21 mouse cellular contexts compared by ENCODE assay signal in the genomic region with DNA sequence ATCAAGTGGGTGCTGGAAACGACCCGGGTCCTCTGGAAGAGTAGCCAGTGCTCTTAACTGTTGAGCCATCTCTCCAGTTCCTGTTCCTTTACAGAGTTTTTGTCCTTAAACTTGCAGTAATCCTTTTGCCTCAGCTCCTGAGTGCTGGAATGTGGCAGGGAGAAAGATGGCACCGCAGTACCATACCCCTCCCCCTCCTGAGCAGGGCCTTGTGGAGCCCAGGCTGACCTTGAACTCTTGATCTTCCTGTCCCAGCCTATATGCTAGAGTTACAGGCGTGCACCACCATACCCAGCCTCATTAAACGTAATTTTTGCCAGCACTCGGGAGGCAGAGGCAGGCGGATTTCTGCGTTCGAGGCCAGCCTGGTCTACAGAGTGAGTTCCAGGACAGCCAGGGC. TPM values are rescaled to one million over a fixed set of nuclear protein-coding genes. Genes with fewer than 3 reads are reported as not detected.
DNase-seq lines count a peak whose midpoint lies in the region; ATAC-seq and TF ChIP-seq lines count a peak whose summit lies in the region.
"Had no signal": no experiment of that assay in that cellular context is flagged by ENCODE, and none has a peak within 500 bp of the region (broad histone marks: within the 10 kb centered on the region; RNA-seq: fewer than 3 reads in every experiment).

No protein-coding gene starts in this region.

- peaks cover 19% of the 10 kb centered on the region for H3K4me1 ChIP-seq in forebrain, embryonic 10.5 days
- H3K4me1 ChIP-seq in forebrain, postnatal 0 days (ENCODE audit: insufficient read depth), result 0 out of 2 replicates have a peak, but pooled peaks cover 5% of the 10 kb centered on the region
- peaks cover 9% of the 10 kb centered on the region for H3K4me1 ChIP-seq in embryonic facial prominence, embryonic 15.5 days
- H3K4me1 ChIP-seq in forebrain, embryonic 16.5 days (replicated peaks; ENCODE audit: control insufficient read depth, insufficient read depth, low read length), result peaks cover 9% of the 10 kb centered on the region
- H3K4me1 ChIP-seq in kidney, embryonic 16.5 days (ENCODE audit: insufficient read depth, low read length), result no peaks in the 10 kb centered on the region
- H3K4me1 ChIP-seq: kidney, embryonic 15.5 days had no signal

- H3K27me3 ChIP-seq in forebrain, embryonic 10.5 days (ENCODE audit: poor library complexity, severe bottlenecking), result no peaks in the 10 kb centered on the region
- H3K27me3 ChIP-seq in forebrain, postnatal 0 days (ENCODE audit: insufficient read depth, low read length), result no peaks in the 10 kb centered on the region
- no peaks in the 10 kb centered on the region for H3K27me3 ChIP-seq in embryonic facial prominence, embryonic 15.5 days
- no peaks in the 10 kb centered on the region for H3K27me3 ChIP-seq in forebrain, embryonic 16.5 days (replicated peaks; ENCODE audit: control insufficient read depth, insufficient read depth, low read length)
- no peaks in the 10 kb centered on the region for H3K27me3 ChIP-seq in kidney, embryonic 16.5 days (ENCODE audit: insufficient read depth, low read length)
- H3K27me3 ChIP-seq: kidney, embryonic 15.5 days; neural tube, embryonic 13.5 days had no signal

- ATAC-seq in forebrain, postnatal 0 days, result no peak
- ATAC-seq in embryonic facial prominence, embryonic 15.5 days (ENCODE audit: insufficient number of reproducible peaks, low FRiP score, low TSS enrichment, low read depth), result no peak
- peak; percentile 19; the same call in 1 of the 2 replicates for ATAC-seq in forebrain, embryonic 16.5 days
- no peak for ATAC-seq in kidney, embryonic 16.5 days (ENCODE audit: low FRiP score, low TSS enrichment)
- ATAC-seq: intestine, embryonic 16.5 days; liver, postnatal 0 days; lung, postnatal 0 days had no signal

- H3K4me2 ChIP-seq in forebrain, postnatal 0 days (ENCODE audit: low read depth), result no peak overlapping the region
- no peak overlapping the region for H3K4me2 ChIP-seq in embryonic facial prominence, embryonic 15.5 days (replicated peaks)
- H3K4me2 ChIP-seq in forebrain, embryonic 16.5 days (ENCODE audit: low read length), result no peak overlapping the region
- H3K4me2 ChIP-seq in kidney, embryonic 16.5 days (replicated peaks; ENCODE audit: low read depth, low read length), result no peak overlapping the region
- H3K4me2 ChIP-seq: kidney, embryonic 15.5 days; neural tube, embryonic 13.5 days had no signal

- no peak for TF ChIP-seq CTCF in forebrain, postnatal 0 days (IDR thresholded peaks at IDR 0.05; ENCODE audit: low read depth)

- peaks cover 13% of the 10 kb centered on the region for H3K36me3 ChIP-seq in forebrain, embryonic 10.5 days (replicated peaks)
- H3K36me3 ChIP-seq in forebrain, postnatal 0 days (ENCODE audit: insufficient read depth), result no peaks in the 10 kb centered on the region
- no peaks in the 10 kb centered on the region for H3K36me3 ChIP-seq in embryonic facial prominence, embryonic 15.5 days
- no peaks in the 10 kb centered on the region for H3K36me3 ChIP-seq in forebrain, embryonic 16.5 days (ENCODE audit: control insufficient read depth, insufficient read depth)
- no peaks in the 10 kb centered on the region for H3K36me3 ChIP-seq in kidney, embryonic 16.5 days (ENCODE audit: insufficient read depth, low read length)
- H3K36me3 ChIP-seq: heart, embryonic 10.5 days; kidney, embryonic 15.5 days; midbrain, embryonic 10.5 days; neural tube, embryonic 13.5 days had no signal

- H3K4me3 ChIP-seq in forebrain, embryonic 10.5 days, result no peak overlapping the region
- H3K4me3 ChIP-seq in forebrain, postnatal 0 days (ENCODE audit: low read depth, low read length), result no peak overlapping the region
- no peak overlapping the region for H3K4me3 ChIP-seq in embryonic facial prominence, embryonic 15.5 days (replicated peaks)
- no peak overlapping the region for H3K4me3 ChIP-seq in forebrain, embryonic 16.5 days (replicated peaks; ENCODE audit: low read length)
- H3K4me3 ChIP-seq in kidney, embryonic 16.5 days (ENCODE audit: low read length), result no peak overlapping the region
- H3K4me3 ChIP-seq: heart, embryonic 10.5 days; kidney, embryonic 15.5 days; midbrain, embryonic 10.5 days; myocyte; neural tube, embryonic 13.5 days had no signal

- peak overlapping the region; percentile 79 for H3K27ac ChIP-seq in forebrain, embryonic 10.5 days
- H3K27ac ChIP-seq in forebrain, postnatal 0 days (ENCODE audit: low read depth, low read length), result no peak overlapping the region
- H3K27ac ChIP-seq in embryonic facial prominence, embryonic 15.5 days (replicated peaks), result 0 out of 2 replicates have a peak overlapping the region, but pooled peaks have one; percentile 44
- H3K27ac ChIP-seq in forebrain, embryonic 16.5 days (ENCODE audit: low read length), result peak overlapping the region; percentile 60
- no peak overlapping the region for H3K27ac ChIP-seq in kidney, embryonic 16.5 days (ENCODE audit: low read length)
- H3K27ac ChIP-seq: heart, embryonic 10.5 days; hindbrain, postnatal 0 days; kidney, embryonic 15.5 days; midbrain, embryonic 10.5 days; neural tube, embryonic 13.5 days had no signal

- H3K9ac ChIP-seq in forebrain, postnatal 0 days, result no peak overlapping the region
- H3K9ac ChIP-seq in embryonic facial prominence, embryonic 15.5 days, result no peak overlapping the region
- H3K9ac ChIP-seq in forebrain, embryonic 16.5 days (replicated peaks; ENCODE audit: low read depth, low read length), result no peak overlapping the region
- H3K9ac ChIP-seq in kidney, embryonic 16.5 days (replicated peaks; ENCODE audit: low read length), result no peak overlapping the region
- H3K9ac ChIP-seq: kidney, embryonic 15.5 days; liver, postnatal 0 days; neural tube, embryonic 13.5 days had no signal

- no peaks in the 10 kb centered on the region for H3K9me3 ChIP-seq in forebrain, embryonic 10.5 days
- no peaks in the 10 kb centered on the region for H3K9me3 ChIP-seq in forebrain, postnatal 0 days (ENCODE audit: low read length)
- H3K9me3 ChIP-seq in embryonic facial prominence, embryonic 15.5 days (replicated peaks), result no peaks in the 10 kb centered on the region
- no peaks in the 10 kb centered on the region for H3K9me3 ChIP-seq in forebrain, embryonic 16.5 days (ENCODE audit: control insufficient read depth, low read length)
- H3K9me3 ChIP-seq in kidney, embryonic 16.5 days (ENCODE audit: low read length), result no peaks in the 10 kb centered on the region
- H3K9me3 ChIP-seq: heart, embryonic 10.5 days; kidney, embryonic 15.5 days; midbrain, embryonic 10.5 days; neural tube, embryonic 13.5 days had no signal

- 77% methylated on average over 9 of the region's 9 CpGs for WGBS in forebrain, embryonic 10.5 days
- 71% methylated on average over 9 of the region's 9 CpGs for WGBS in forebrain, postnatal 0 days
- 68% methylated on average over 9 of the region's 9 CpGs for WGBS in embryonic facial prominence, embryonic 15.5 days
- 72% methylated on average over 9 of the region's 9 CpGs for WGBS in forebrain, embryonic 16.5 days
- WGBS in kidney, embryonic 16.5 days, result 77% methylated on average over 9 of the region's 9 CpGs

- no peak for DNase-seq in forebrain, embryonic 10.5 days (ENCODE audit: extremely low spot score, low spot score)
- no peak for DNase-seq in forebrain, postnatal 0 days
- peak; percentile 79 for DNase-seq in R1 (ENCODE audit: low read depth, low spot score)
- DNase-seq in layer of hippocampus, postnatal 36 days, result no peak
- DNase-seq in right cerebral cortex, postnatal 10 days (ENCODE audit: low spot score in 2 of 2), result no peak
- DNase-seq: adrenal gland, postnatal 36 days; cerebellum, adult 11-12 months; liver, postnatal 0 days; thymus, adult 18-20 months; thymus, postnatal 4 days had no signal

RNA-seq across cellular contexts. Expression of a gene that starts 38.9 kb away (rescaled TPM):
- 20.7 and 22.7 TPM in 2 replicates for polyA plus RNA-seq in forebrain, embryonic 10.5 days (2016; fragmentation: Nextera tagmentation; extraction: Ambion mirVana)
- total RNA-seq in forebrain, postnatal 0 days (2014; rRNA removed), result 7.3 and 7.6 TPM in 2 replicates
- polyA plus RNA-seq in forebrain, postnatal 0 days (2015; fragmentation: Nextera tagmentation; extraction: Ambion mirVana), result 3.3 and 4.1 TPM in 2 replicates
- 8.5 and 10.3 TPM in 2 replicates for polyA plus RNA-seq in embryonic facial prominence, embryonic 15.5 days (2015; fragmentation: Nextera tagmentation; extraction: Ambion mirVana)
- polyA plus RNA-seq in forebrain, embryonic 16.5 days (2015; fragmentation: Nextera tagmentation; extraction: Ambion mirVana), result 5.4 and 5.6 TPM in 2 replicates
- 1 to 10 TPM; 5.2 to 6.8 TPM for total RNA-seq in layer of hippocampus, postnatal 36 days (2021)
- polyA plus RNA-seq in kidney, embryonic 16.5 days (2015; fragmentation: Nextera tagmentation; extraction: Ambion mirVana), result 7.9 and 11.0 TPM in 2 replicates

Comparison
In these comparisons a context has a peak if more than half of its experiments do, and no peak if none do; other contexts are left out.
1. H3K27ac ChIP-seq: peak in forebrain, embryonic 10.5 days (single experiment), embryonic facial prominence, embryonic 15.5 days (single experiment) and forebrain, embryonic 16.5 days (single experiment); none in forebrain, postnatal 0 days (single experiment) and kidney, embryonic 16.5 days (single experiment).